Mouse (Mus musculus): ENCODE measurements around the gene Gm20821. TPM values are rescaled to one million over a fixed set of nuclear protein-coding genes. Genes with fewer than 3 reads are reported as not detected.
"Not testable (repeated sequence)": the region's sequence is repeated elsewhere in the genome, so short reads cannot be mapped to it uniquely, and the experiment has no call there.

Gm20821 gene
- total RNA-seq (2021), result not detected
- long read RNA-seq, experiment 1, result 0 reads
- long read RNA-seq, experiment 2, result 0 reads

GRCm38 (mm10) chrY:9781504-9781903 is at the start of gene Gm20821:
Gene Gm20821 (plus strand): TSS chrY:9781804.
- not testable (repeated sequence) for DNase-seq (ENCODE audit: low spot score in 2 of 2)
